Comparison of ENCODE assay signal across 16 mouse cellular contexts in the genomic region with DNA sequence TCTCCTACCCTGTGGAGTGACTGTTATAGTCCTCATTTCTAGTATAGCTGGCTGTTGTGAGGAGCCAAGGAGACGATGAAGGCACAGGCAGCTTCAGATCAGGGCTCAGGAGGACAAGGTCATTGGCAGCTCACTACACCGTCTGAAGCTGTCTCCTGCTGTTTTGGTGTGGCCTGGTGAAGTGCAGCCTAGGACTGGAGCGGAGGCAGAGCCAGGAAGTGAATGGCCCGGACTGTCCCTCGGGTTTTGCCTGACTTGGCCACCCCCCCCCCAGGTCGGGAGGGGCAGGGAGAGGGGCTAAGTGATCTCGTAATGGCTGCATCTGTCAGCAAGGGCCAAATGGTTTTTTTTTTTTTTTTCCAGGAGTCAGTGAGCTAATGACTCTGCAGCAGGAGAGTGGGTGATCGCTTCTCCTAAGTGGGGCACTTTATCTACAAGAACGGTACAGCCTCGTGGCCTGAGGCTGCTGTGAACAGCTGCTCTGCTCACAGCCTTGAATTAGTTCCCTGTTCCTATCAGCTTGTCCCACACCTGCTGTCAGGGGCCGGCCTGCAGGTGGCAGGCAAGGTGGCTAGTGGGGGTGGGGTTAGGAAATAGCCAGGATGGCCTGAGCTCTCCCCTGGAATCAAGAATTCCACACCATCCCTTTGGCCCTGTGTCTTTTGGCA. TPM values are rescaled to one million over a fixed set of nuclear protein-coding genes. Genes with fewer than 3 reads are reported as not detected.
DNase-seq lines count a peak whose midpoint lies in the region; ATAC-seq and TF ChIP-seq lines count a peak whose summit lies in the region.
"Had no signal": no experiment of that assay in that cellular context is flagged by ENCODE, and none has a peak within 500 bp of the region (broad histone marks: within the 10 kb centered on the region; RNA-seq: fewer than 3 reads in every experiment).

No protein-coding gene starts in this region.

- no peak for DNase-seq in heart, postnatal 25 days (ENCODE audit: low spot score)
- DNase-seq in ES-E14 (ENCODE audit: low read depth, low spot score) = no peak
- DNase-seq in embryo, embryonic 11 days = peak; percentile 33
- no peak for DNase-seq in forebrain, embryonic 14.5 days (ENCODE audit: low spot score)
- no peak for DNase-seq in left cerebral cortex, adult 11 months (ENCODE audit: low spot score)
- DNase-seq: gastrocnemius, postnatal 36 days; kidney, postnatal 4 days had no signal

- 0 out of 2 replicates have a peak, but pooled peaks cover 4% of the 10 kb centered on the region for H3K9me3 ChIP-seq in heart, embryonic 13.5 days
- H3K9me3 ChIP-seq in ES-E14 (ENCODE audit: control insufficient read depth, insufficient read depth, low read depth, low read length) = no peaks in the 10 kb centered on the region
- no peaks in the 10 kb centered on the region for H3K9me3 ChIP-seq in intestine, embryonic 16.5 days (ENCODE audit: control insufficient read depth, low read length)
- H3K9me3 ChIP-seq in forebrain, embryonic 14.5 days (replicated peaks; ENCODE audit: control insufficient read depth, low read length) = no peaks in the 10 kb centered on the region
- H3K9me3 ChIP-seq: forebrain, embryonic 13.5 days; liver, embryonic 15.5 days had no signal

- H3K4me1 ChIP-seq in heart, embryonic 13.5 days = 0 out of 2 replicates have a peak, but pooled peaks cover 6% of the 10 kb centered on the region
- H3K4me1 ChIP-seq in ES-E14 (ENCODE audit: control insufficient read depth in 2 of 2, insufficient read depth in 2 of 2, low read length in 2 of 2, poor library complexity in 1 of 2) = peaks cover 0 to 3% of the 10 kb centered on the region in 2 experiments; a peak in 2 of 4 replicates
- no peaks in the 10 kb centered on the region for H3K4me1 ChIP-seq in intestine, embryonic 16.5 days (ENCODE audit: control insufficient read depth, insufficient read depth, low read length)
- H3K4me1 ChIP-seq in forebrain, embryonic 14.5 days (ENCODE audit: control insufficient read depth, insufficient read depth, low read length) = no peaks in the 10 kb centered on the region
- H3K4me1 ChIP-seq: forebrain, embryonic 13.5 days; liver, embryonic 15.5 days had no signal

- H3K27me3 ChIP-seq in heart, embryonic 13.5 days (replicated peaks) = peaks cover 13% of the 10 kb centered on the region; the same call in 1 of the 2 replicates
- H3K27me3 ChIP-seq in intestine, embryonic 16.5 days (replicated peaks; ENCODE audit: control insufficient read depth, insufficient read depth, low read length) = no peaks in the 10 kb centered on the region
- H3K27me3 ChIP-seq in forebrain, embryonic 14.5 days (replicated peaks; ENCODE audit: control insufficient read depth, insufficient read depth, low read length) = no peaks in the 10 kb centered on the region
- H3K27me3 ChIP-seq: forebrain, embryonic 13.5 days; liver, embryonic 15.5 days had no signal

- no peak overlapping the region for H3K4me3 ChIP-seq in heart, embryonic 13.5 days
- H3K4me3 ChIP-seq in ES-E14 (ENCODE audit: insufficient read depth in 1 of 2, low read depth in 1 of 2, low read length in 2 of 2, poor library complexity in 1 of 2, severe bottlenecking in 1 of 2) = no peak overlapping the region
- no peak overlapping the region for H3K4me3 ChIP-seq in intestine, embryonic 16.5 days (ENCODE audit: low read length)
- H3K4me3 ChIP-seq in forebrain, embryonic 14.5 days (ENCODE audit: low read depth, low read length) = no peak overlapping the region
- H3K4me3 ChIP-seq: forebrain, embryonic 13.5 days; liver, embryonic 15.5 days had no signal

- H3K4me2 ChIP-seq in heart, embryonic 13.5 days = peak overlapping the region; percentile 24; the same call in 1 of the 2 replicates
- no peak overlapping the region for H3K4me2 ChIP-seq in intestine, embryonic 16.5 days (ENCODE audit: low read depth, low read length)
- H3K4me2 ChIP-seq in forebrain, embryonic 14.5 days (ENCODE audit: low read length) = no peak overlapping the region
- H3K4me2 ChIP-seq: forebrain, embryonic 13.5 days; liver, embryonic 15.5 days had no signal

- in situ Hi-C loops in ES-E14 (cut with MboI; ENCODE audit: low sequenced_read_pairs in 2 of 2, unreplicated experiment in 2 of 2) = no loop called here

- intact Hi-C loops in heart, postnatal 25 days (cut with DNase I) = no loop called here

- no peaks in the 10 kb centered on the region for H3K36me3 ChIP-seq in heart, embryonic 13.5 days
- H3K36me3 ChIP-seq in ES-E14 (ENCODE audit: control insufficient read depth, insufficient read depth, low read length, poor library complexity, severe bottlenecking) = no peaks in the 10 kb centered on the region
- H3K36me3 ChIP-seq in intestine, embryonic 16.5 days (ENCODE audit: control insufficient read depth, insufficient read depth, low read length) = no peaks in the 10 kb centered on the region
- no peaks in the 10 kb centered on the region for H3K36me3 ChIP-seq in forebrain, embryonic 14.5 days (ENCODE audit: control insufficient read depth, insufficient read depth, low read length)
- H3K36me3 ChIP-seq: liver, embryonic 15.5 days had no signal

- H3K27ac ChIP-seq in heart, embryonic 13.5 days (replicated peaks) = no peak overlapping the region
- H3K27ac ChIP-seq in ES-E14 (ENCODE audit: insufficient read depth, low read depth, low read length, poor library complexity, severe bottlenecking) = no peak overlapping the region
- no peak overlapping the region for H3K27ac ChIP-seq in intestine, embryonic 16.5 days (ENCODE audit: low read length)
- no peak overlapping the region for H3K27ac ChIP-seq in forebrain, embryonic 14.5 days (ENCODE audit: low read depth, low read length)
- H3K27ac ChIP-seq: forebrain, embryonic 13.5 days; liver, embryonic 15.5 days had no signal

- H3K9ac ChIP-seq in heart, embryonic 13.5 days = no peak overlapping the region
- H3K9ac ChIP-seq in ES-E14 (ENCODE audit: insufficient read depth, low read depth, low read length, poor library complexity, severe bottlenecking) = no peak overlapping the region
- H3K9ac ChIP-seq in intestine, embryonic 16.5 days (ENCODE audit: low read depth, low read length) = no peak overlapping the region
- H3K9ac ChIP-seq in forebrain, embryonic 14.5 days (ENCODE audit: low read length) = no peak overlapping the region
- H3K9ac ChIP-seq: forebrain, embryonic 13.5 days; liver, embryonic 15.5 days had no signal

- no peak for ATAC-seq in heart, embryonic 13.5 days (ENCODE audit: extremely low read depth, insufficient number of reproducible peaks, low FRiP score, low TSS enrichment)
- peak; percentile 80 for ATAC-seq in intestine, embryonic 16.5 days
- ATAC-seq in forebrain, embryonic 14.5 days = no peak
- ATAC-seq in megakaryocyte progenitor cell, adult 5-6 weeks (replicated peaks; ENCODE audit: poor library complexity) = no peak
- ATAC-seq: forebrain, embryonic 13.5 days had no signal

- 10% methylated on average over 11 of the region's 11 CpGs for WGBS in heart, embryonic 13.5 days
- 22% methylated on average over 11 of the region's 11 CpGs for WGBS in intestine, embryonic 16.5 days
- WGBS in forebrain, embryonic 14.5 days = 47% methylated on average over 11 of the region's 11 CpGs

TF ChIP-seq in ES-E14, 5 proteins besides CTCF, POLR2A, EP300 and RAD21:
- TF ChIP-seq CHD2 (IDR thresholded peaks at IDR 0.05; ENCODE audit: low read depth, low read length) (no peak), ZNF384 (IDR thresholded peaks at IDR 0.05; ENCODE audit: low read depth, low read length) (0 out of 2 replicates have a peak, but pooled peaks have one; percentile 23)

RNA-seq across cellular contexts. Expression of a gene that starts 34.9 kb away (rescaled TPM):
- polyA plus RNA-seq in heart, embryonic 13.5 days (2015; fragmentation: Nextera tagmentation; extraction: Ambion mirVana) = 0.08 and 0.11 TPM in 2 replicates
- not detected for total RNA-seq in heart, postnatal 25 days (2021)
- total RNA-seq in ES-E14 (2012; rRNA removed) = 0.09 and 0.11 TPM in 2 replicates
- polyA plus RNA-seq in intestine, embryonic 16.5 days (2015; fragmentation: Nextera tagmentation; extraction: Ambion mirVana) = 0.47 and 0.84 TPM in 2 replicates
- 0.19 TPM in 1 of 2 replicates, not detected in the other for polyA plus RNA-seq in forebrain, embryonic 14.5 days (2014; fragmentation: Nextera tagmentation; extraction: Ambion mirVana)
- not detected in 2 replicates for total RNA-seq in megakaryocyte progenitor cell, adult 5-6 weeks (2015)
- not detected in 2 replicates for total RNA-seq in megakaryocyte progenitor cell, adult 5-6 weeks (2017)
- total RNA-seq: gastrocnemius, postnatal 36 days; left cerebral cortex, postnatal 25 days had no signal
- polyA plus RNA-seq: small intestine, adult 2 months; thymus, postnatal 0 days had no signal

RNA-seq across cellular contexts. Expression of a gene that starts 50.9 kb away (rescaled TPM):
- 8.5 and 10.6 TPM in 2 replicates for polyA plus RNA-seq in heart, embryonic 13.5 days (2015; fragmentation: Nextera tagmentation; extraction: Ambion mirVana)
- 100 to 1,000 TPM; 106 to 121 TPM for total RNA-seq in heart, postnatal 25 days (2021)
- 0.31 TPM in 1 of 2 replicates, not detected in the other for total RNA-seq in ES-E14 (2012; rRNA removed)
- 0.10 TPM in 2 replicates for polyA plus RNA-seq in intestine, embryonic 16.5 days (2015; fragmentation: Nextera tagmentation; extraction: Ambion mirVana)
- polyA plus RNA-seq in forebrain, embryonic 14.5 days (2014; fragmentation: Nextera tagmentation; extraction: Ambion mirVana) = not detected in 2 replicates
- not detected in 2 replicates for total RNA-seq in megakaryocyte progenitor cell, adult 5-6 weeks (2015)
- total RNA-seq in megakaryocyte progenitor cell, adult 5-6 weeks (2017) = not detected in 2 replicates
- polyA plus RNA-seq: embryonic facial prominence, embryonic 11.5 days; forebrain, embryonic 13.5 days; thymus, postnatal 0 days had no signal

Comparison
In these comparisons a context has a peak if more than half of its experiments do, and no peak if none do; other contexts are left out.
1. RNA of a gene that starts 50.9 kb away (total RNA-seq): 106 to 121 TPM in heart, postnatal 25 days; 0.31 TPM in ES-E14 and not detected in megakaryocyte progenitor cell, adult 5-6 weeks; every median in the first group is over 10 times any median in the second.